Mouse (Mus musculus): Measurements from ENCODE around the gene Desi2.
"Not testable (repeated sequence)": the region's sequence is repeated elsewhere in the genome, so short reads cannot be mapped to it uniquely, and the experiment has no call there.

GRCm38 (mm10) chr1:178146513-178146912 lies 40.7 kb upstream of the Desi2 start:
- not testable (repeated sequence) for TF ChIP-seq GATA1, TAL1 (IDR thresholded peaks at IDR 0.05; ENCODE audit: low read length)

All from erythroblast, embryonic 14.5 days (primary cell).